Mouse (Mus musculus) hindbrain, embryonic 14.5 days (tissue): ENCODE measurements around the gene Tusc2. TPM values are rescaled to one million over a fixed set of nuclear protein-coding genes. Genes with fewer than 3 reads are reported as not detected.
A peak's percentile ranks its signal among the peaks of the same experiment; 100 is the strongest.

Source experiments
- ATAC-seq: fragments of 200-750 bp; cut with Nextera tagmentation; 2 replicates; pipeline ENCODE4 v1.8.0; 2017; ENCODE audit warnings: moderate number of reproducible peaks, mild to moderate bottlenecking, moderate TSS enrichment, moderate library complexity; ENCODE audit not compliant: low FRiP score
- DNase-seq: peaks from one replicate; pipeline ENCODE4 v3.0.0-alpha.2; 2015; ENCODE audit warnings: low spot score
- H3K27ac ChIP-seq: fragments of 300-500 bp; sonication (generic); 2 replicates; pipeline ENCODE4 v1.5.1; 2014; ENCODE audit warnings: mild to moderate bottlenecking, moderate library complexity
- H3K27me3 ChIP-seq: fragments of 300-500 bp; sonication (generic); 2 replicates; pipeline ENCODE4 v1.6.1; 2014; ENCODE audit warnings: mild to moderate bottlenecking, low read length, mixed read lengths; ENCODE audit not compliant: control insufficient read depth, insufficient read depth
- H3K36me3 ChIP-seq: fragments of 300-500 bp; sonication (generic); replicated peaks from 2 replicates; pipeline ENCODE4 v1.6.1; 2014; ENCODE audit not compliant: control insufficient read depth, insufficient read depth
- H3K4me1 ChIP-seq: fragments of 300-500 bp; sonication (generic); replicated peaks from 2 replicates; pipeline ENCODE4 v1.6.1; 2014; ENCODE audit warnings: antibody characterized with exemption, low read length, mixed read lengths; ENCODE audit not compliant: control insufficient read depth, insufficient read depth
- H3K4me2 ChIP-seq: fragments of 300-500 bp; sonication (generic); replicated peaks from 2 replicates; pipeline ENCODE4 v1.6.1; 2014; ENCODE audit warnings: mild to moderate bottlenecking, moderate library complexity
- H3K4me3 ChIP-seq: fragments of 300-500 bp; sonication (generic); replicated peaks from 2 replicates; pipeline ENCODE4 v1.5.1; 2014; ENCODE audit warnings: mild to moderate bottlenecking, low read length
- H3K9ac ChIP-seq: fragments of 300-500 bp; sonication (generic); 2 replicates; pipeline ENCODE4 v1.6.1; 2014
- H3K9me3 ChIP-seq: fragments of 300-500 bp; sonication (generic); 2 replicates; pipeline ENCODE4 v1.6.1; 2016; ENCODE audit warnings: low read length; ENCODE audit not compliant: control insufficient read depth
- WGBS: fragments of 180-500 bp; shearing (Covaris S2); extraction: QIAGEN DNeasy Blood & Tissue Kit; methylation state at CpG from one replicate; pipeline ENCODE4 v1.1.7; 2014; 5-methylcytosine and 5-hydroxymethylcytosine counted together
- polyA plus RNA-seq: library from polyadenylated mRNA; unstranded; fragments of >200 nt; fragmentation: Nextera tagmentation; extraction: Ambion mirVana; gene quantifications from 2 replicates; pipeline ENCODE4 v1.2.1, GENCODE M21; 2014

The Tusc2 gene
- polyA plus RNA-seq, 1 experiment from 2014 or later, result 115 TPM

GRCm38 (mm10) chr9:107550491-107551116 is 12.5 kb upstream of the Tusc2 start:
- 0 out of 2 replicates have a peak overlapping the region, but pooled peaks have one; percentile 33 for H3K4me3 ChIP-seq

GRCm38 (mm10) chr9:107551117-107551889 is 11.8 kb upstream of the Tusc2 start, which contains the start of gene Rassf1:
TSS of gene Rassf1 (plus strand) at chr9:107551555.
- Histone ChIP-seq H3K27me3 (peaks cover 45% of the 10 kb centered on the region), H3K4me2 (peak within 1 kb of the TSS; percentile 59), H3K4me1 (peaks cover 44% of the 10 kb centered on the region), H3K27ac (no peak within 1 kb of the TSS), H3K36me3 (no peaks in the 10 kb centered on the region), H3K9me3 (no peaks in the 10 kb centered on the region), H3K4me3 (peak within 1 kb of the TSS; percentile 33), H3K9ac (peak within 1 kb of the TSS; percentile 59)
- 2% methylated on average over 63 of the region's 63 CpGs for whole genome bisulfite sequencing
- ATAC-seq, result no peak
- no peak for DNase-seq

More at GRCm38 (mm10) chr9:107550491-107551116, 12.5 kb upstream of the Tusc2 start:
- Histone ChIP-seq H3K9me3 (no peaks in the 10 kb centered on the region), H3K27ac (no peak overlapping the region), H3K4me2 (peak overlapping the region; percentile 59), H3K27me3 (peaks cover 45% of the 10 kb centered on the region), H3K4me1 (peaks cover 38% of the 10 kb centered on the region), H3K36me3 (no peaks in the 10 kb centered on the region), H3K9ac (peak overlapping the region; percentile 59; the same call in 1 of the 2 replicates)
- WGBS, result 23% methylated on average over 23 of the region's 23 CpGs
- DNase-seq, result no peak
- no peak for ATAC-seq

- ATAC-seq, result no peak
- WGBS, result 10% methylated on average over 8 of the region's 8 CpGs
- DNase-seq, result no peak
- H3K27me3 ChIP-seq, result peaks cover 45% of the 10 kb centered on the region
- H3K27ac ChIP-seq, result no peak overlapping the region
- H3K36me3 ChIP-seq, result no peaks in the 10 kb centered on the region
- peak overlapping the region; percentile 33 for H3K4me3 ChIP-seq
- H3K4me1 ChIP-seq, result peaks cover 44% of the 10 kb centered on the region
- H3K9me3 ChIP-seq, result no peaks in the 10 kb centered on the region
- peak overlapping the region; percentile 59 for H3K9ac ChIP-seq
- peak overlapping the region; percentile 59 for H3K4me2 ChIP-seq
Observed at GRCm38 (mm10) chr9:107551890-107552355, 11.1 kb upstream of the Tusc2 start.

GRCm38 (mm10) chr9:107552690-107553393 is 10.2 kb upstream of the Tusc2 start:
- ATAC-seq, result no peak
- WGBS, result 84% methylated on average over 5 of the region's 5 CpGs
- Histone ChIP-seq H3K27me3 (peaks cover 45% of the 10 kb centered on the region), H3K9me3 (no peaks in the 10 kb centered on the region), H3K4me1 (peaks cover 37% of the 10 kb centered on the region), H3K27ac (no peak overlapping the region), H3K4me2 (peak overlapping the region; percentile 75), H3K9ac (no peak overlapping the region), H3K36me3 (peaks cover 8% of the 10 kb centered on the region), H3K4me3 (peak overlapping the region; percentile 74)
- DNase-seq, result no peak

GRCm38 (mm10) chr9:107553541-107554318 is 9.3 kb upstream of the Tusc2 start:
- WGBS, result 5% methylated on average over 36 of the region's 37 CpGs
- DNase-seq, result no peak
- peak; percentile 69; the same call in 1 of the 2 replicates for ATAC-seq

GRCm38 (mm10) chr9:107554319-107554825 is 8.7 kb upstream of the Tusc2 start:
- peak overlapping the region; percentile 87 for H3K27ac ChIP-seq
- WGBS, result under 1% methylated on average over 53 of the region's 53 CpGs
- peaks cover 37% of the 10 kb centered on the region for H3K4me1 ChIP-seq
- H3K4me3 ChIP-seq, result peak overlapping the region; percentile 74
- peak overlapping the region; percentile 75 for H3K4me2 ChIP-seq
- ATAC-seq (peak; percentile 93), DNase-seq (peak; percentile 99)
- H3K9me3 ChIP-seq, result no peaks in the 10 kb centered on the region
- H3K9ac ChIP-seq, result peak overlapping the region; percentile 80
- peaks cover 37% of the 10 kb centered on the region for H3K27me3 ChIP-seq
- peaks cover 23% of the 10 kb centered on the region for H3K36me3 ChIP-seq

More at GRCm38 (mm10) chr9:107553541-107554318, 9.3 kb upstream of the Tusc2 start:
- H3K9me3 ChIP-seq, result no peaks in the 10 kb centered on the region
- peak overlapping the region; percentile 75 for H3K4me2 ChIP-seq
- peaks cover 43% of the 10 kb centered on the region for H3K27me3 ChIP-seq
- peaks cover 16% of the 10 kb centered on the region for H3K36me3 ChIP-seq
- peak overlapping the region; percentile 74 for H3K4me3 ChIP-seq
- H3K4me1 ChIP-seq, result peaks cover 37% of the 10 kb centered on the region
- peak overlapping the region; percentile 73 for H3K27ac ChIP-seq
- peak overlapping the region; percentile 63 for H3K9ac ChIP-seq

- peaks cover 30% of the 10 kb centered on the region for H3K36me3 ChIP-seq
- WGBS, result 0% methylated on average over 23 of the region's 23 CpGs
- peaks cover 30% of the 10 kb centered on the region for H3K27me3 ChIP-seq
- DNase-seq, result no peak
- peak overlapping the region; percentile 74 for H3K4me3 ChIP-seq
- peak overlapping the region; percentile 75 for H3K4me2 ChIP-seq
- peak overlapping the region; percentile 87 for H3K27ac ChIP-seq
- H3K9ac ChIP-seq, result peak overlapping the region; percentile 80
- H3K4me1 ChIP-seq, result peaks cover 37% of the 10 kb centered on the region
- peak; percentile 32 for ATAC-seq
- H3K9me3 ChIP-seq, result no peaks in the 10 kb centered on the region
Observed at GRCm38 (mm10) chr9:107555031-107555457, 8.0 kb upstream of the Tusc2 start.

- ATAC-seq (no peak), DNase-seq (no peak)
- Histone ChIP-seq H3K36me3 (peaks cover 36% of the 10 kb centered on the region), H3K27me3 (peaks cover 24% of the 10 kb centered on the region), H3K4me1 (peaks cover 37% of the 10 kb centered on the region), H3K4me2 (peak overlapping the region; percentile 75), H3K9me3 (no peaks in the 10 kb centered on the region), H3K9ac (peak overlapping the region; percentile 80), H3K4me3 (peak overlapping the region; percentile 74), H3K27ac (peak overlapping the region; percentile 87; the same call in 1 of the 2 replicates)
- WGBS, result 45% methylated on average over 2 of the region's 2 CpGs
Observed at GRCm38 (mm10) chr9:107555701-107556100, 7.4 kb upstream of the Tusc2 start.
